Mouse (Mus musculus) C2C12 (cell line): Measurements from ENCODE around the gene Trmt11. TPM values are rescaled to one million over a fixed set of nuclear protein-coding genes. Genes with fewer than 3 reads are reported as not detected.
"Not testable (repeated sequence)": the region's sequence is repeated elsewhere in the genome, so short reads cannot be mapped to it uniquely, and the experiment has no call there.

Source experiments
- H3K27me3 ChIP-seq: one replicate; pipeline ENCODE4 v1.6.1; 2011; ENCODE audit not compliant: control insufficient read depth, insufficient read depth, insufficient read length
- H3K36me3 ChIP-seq: one replicate; pipeline ENCODE4 v1.6.1; 2011; ENCODE audit not compliant: control insufficient read depth, insufficient read depth
- H3K4me3 ChIP-seq: one replicate; pipeline ENCODE4 v1.5.1; 2011; ENCODE audit warnings: mild to moderate bottlenecking, control low read depth; ENCODE audit not compliant: poor library complexity, insufficient read depth, severe bottlenecking
- H3K79me2 ChIP-seq: one replicate; pipeline ENCODE4 v1.6.1; 2011; ENCODE audit not compliant: control insufficient read depth, insufficient read depth
- H3K79me3 ChIP-seq: one replicate; pipeline ENCODE4 v1.6.1; 2011; ENCODE audit warnings: low read depth, control low read depth
- H3ac ChIP-seq: one replicate; pipeline ENCODE3; 2011; ENCODE audit warnings: low read depth; ENCODE audit not compliant: control insufficient read depth, insufficient read length
- CEBPB ChIP-seq: IDR thresholded peaks from one replicate; pipeline ENCODE4 v1.6.1; 2011; ENCODE audit warnings: low read depth, mild to moderate bottlenecking, control low read depth, moderate library complexity
- CTCF ChIP-seq: IDR thresholded peaks from one replicate; pipeline ENCODE4 v1.5.1; 2011; ENCODE audit not compliant: control insufficient read depth, insufficient read depth, insufficient read length
- FOSL1 ChIP-seq: IDR thresholded peaks from one replicate; pipeline ENCODE4 v1.8.0; 2011; ENCODE audit warnings: mild to moderate bottlenecking, low read length; ENCODE audit not compliant: poor library complexity, insufficient read depth, severe bottlenecking
- MAX ChIP-seq: IDR thresholded peaks from one replicate; pipeline ENCODE4 v1.6.1; 2011; ENCODE audit warnings: mild to moderate bottlenecking, control low read depth
- MYOD1 ChIP-seq: IDR thresholded peaks from one replicate; pipeline ENCODE4 v1.6.1; 2011; ENCODE audit warnings: low read depth; ENCODE audit not compliant: control insufficient read depth, insufficient read length
- MYOG ChIP-seq: IDR thresholded peaks from one replicate; pipeline ENCODE4 v1.6.1; 2011; ENCODE audit not compliant: control insufficient read depth, insufficient read length; ENCODE audit errors: extremely low read depth
- USF1 ChIP-seq: IDR thresholded peaks from one replicate; pipeline ENCODE4 v1.6.1; 2011; ENCODE audit warnings: low read depth, mild to moderate bottlenecking, control low read depth, moderate library complexity
- long read RNA-seq, 2 experiments: library from polyadenylated mRNA; unstranded; transcript quantifications; one replicate each; pipeline ENCODE4 v2.0.0; 2019 to 2020
- polyA plus RNA-seq: library from polyadenylated mRNA; unstranded; fragments of >200 nt; fragmentation: generic; extraction: Trizol; gene quantifications from one replicate; pipeline ENCODE4 v1.2.1, GENCODE M21; 2012; ENCODE audit warnings: missing spikeins

Gene Trmt11
- 2.6 TPM for polyA plus RNA-seq
- long read RNA-seq, experiment 1, transcript Trmt11-201 (13 exons, 2,359 nt) = major isoform, 11 of 16 reads
- long read RNA-seq, experiment 1, partial matches to known transcripts = 1 of 16 reads
- long read RNA-seq, experiment 1, other reads (novel, unspliced or antisense) = 4 of 16 reads
- long read RNA-seq, experiment 2, transcript Trmt11-201 (13 exons, 2,359 nt) = major isoform, 56 of 73 reads
- long read RNA-seq, experiment 2, partial matches to known transcripts = 1 of 73 reads
- long read RNA-seq, experiment 2, other reads (novel, unspliced or antisense) = 16 of 73 reads

DNA sequence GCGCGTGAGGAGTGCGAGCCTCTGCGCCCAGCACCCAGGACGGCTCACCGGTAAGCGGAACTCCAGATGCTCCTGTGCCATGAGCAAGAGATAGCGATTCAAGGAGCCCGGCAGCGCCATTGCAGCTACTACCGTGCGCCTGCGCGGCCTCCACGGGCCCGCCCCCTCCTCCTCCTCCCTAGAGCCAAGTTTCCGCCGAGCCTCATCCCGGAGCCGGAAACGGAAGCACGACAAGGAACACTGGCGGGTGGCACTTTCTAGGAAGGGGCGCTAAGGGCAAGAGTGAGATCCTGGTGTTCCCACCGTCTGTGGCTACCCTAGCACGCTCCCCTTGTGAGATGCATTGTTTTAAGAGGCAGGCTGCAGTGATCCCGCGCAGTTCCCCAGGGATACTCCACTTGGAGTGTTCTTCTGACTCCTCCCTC lies at the start of gene Trmt11:
Trmt11 (minus strand) TSS at position 208 of the 425 bp plus-strand sequence.
- H3K4me3 ChIP-seq = peak within 1 kb of the TSS; percentile 81
- peak within 1 kb of the TSS; percentile 76 for H3ac ChIP-seq
- peaks cover 38% of the 10 kb centered on the region for H3K79me2 ChIP-seq
- H3K27me3 ChIP-seq = no peaks in the 10 kb centered on the region
- peaks cover 24% of the 10 kb centered on the region for H3K36me3 ChIP-seq
- TF ChIP-seq MYOG (no peak), CEBPB (no peak), CTCF (no peak), USF1 (no peak), MYOD1 (no peak), FOSL1 (no peak)
- peaks cover 27% of the 10 kb centered on the region for H3K79me3 ChIP-seq

DNA sequence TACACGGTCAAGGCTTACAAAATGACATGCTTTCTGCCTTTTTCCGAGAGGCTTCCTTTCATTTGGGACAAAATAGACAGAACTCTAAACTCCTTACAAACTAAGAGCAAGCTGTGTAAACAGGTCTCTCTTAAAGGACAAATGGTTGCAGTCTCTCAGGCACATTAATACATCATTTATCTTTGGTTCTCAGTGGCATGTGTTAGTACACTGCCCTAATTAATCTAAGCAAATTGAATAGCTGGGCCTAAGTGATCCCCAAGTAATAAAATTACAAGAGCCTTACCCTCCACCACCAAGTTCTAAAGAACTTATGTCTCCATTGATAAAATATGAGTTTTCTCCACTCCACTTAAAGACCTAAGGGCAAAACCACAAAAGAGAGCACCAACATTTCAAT lies 47.1 kb upstream of the Trmt11 start:
- no peak overlapping the region for H3K4me3 ChIP-seq

DNA sequence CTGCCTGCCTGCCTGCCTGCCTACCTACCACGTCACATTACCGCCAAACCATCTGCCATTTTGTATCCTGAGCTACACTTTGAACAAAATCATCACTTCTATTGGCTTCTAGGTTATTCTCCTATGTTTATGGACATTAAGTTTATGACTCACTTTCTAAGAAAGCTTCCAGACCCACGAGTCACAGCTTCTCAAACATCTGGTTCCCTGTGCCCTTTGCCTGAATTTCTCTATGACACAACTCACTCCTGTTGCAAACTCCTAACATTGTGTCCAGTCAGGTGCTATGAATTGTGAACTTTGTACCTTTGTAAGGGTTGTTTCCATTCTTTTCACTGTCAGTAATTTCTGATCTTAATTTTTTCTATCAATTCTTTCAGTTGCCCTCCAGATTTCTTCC lies 37.7 kb upstream of the Trmt11 start:
- TF ChIP-seq FOSL1 = no peak
- TF ChIP-seq MYOD1 = no peak
- no peak for TF ChIP-seq MAX
- TF ChIP-seq CTCF = no peak
- no peak for TF ChIP-seq CEBPB
- TF ChIP-seq MYOG = no peak

More for the DNA sequence above, 47.1 kb upstream of the Trmt11 start:
- H3K27me3 ChIP-seq = no peaks in the 10 kb centered on the region
- TF ChIP-seq USF1 (no peak), MYOD1 (no peak), CEBPB (no peak), MAX (no peak), CTCF (no peak), FOSL1 (no peak), MYOG (no peak)
- H3K79me3 ChIP-seq = no peaks in the 10 kb centered on the region
- H3K79me2 ChIP-seq = no peaks in the 10 kb centered on the region
- no peak overlapping the region for H3ac ChIP-seq
- H3K36me3 ChIP-seq = peaks cover 40% of the 10 kb centered on the region

DNA sequence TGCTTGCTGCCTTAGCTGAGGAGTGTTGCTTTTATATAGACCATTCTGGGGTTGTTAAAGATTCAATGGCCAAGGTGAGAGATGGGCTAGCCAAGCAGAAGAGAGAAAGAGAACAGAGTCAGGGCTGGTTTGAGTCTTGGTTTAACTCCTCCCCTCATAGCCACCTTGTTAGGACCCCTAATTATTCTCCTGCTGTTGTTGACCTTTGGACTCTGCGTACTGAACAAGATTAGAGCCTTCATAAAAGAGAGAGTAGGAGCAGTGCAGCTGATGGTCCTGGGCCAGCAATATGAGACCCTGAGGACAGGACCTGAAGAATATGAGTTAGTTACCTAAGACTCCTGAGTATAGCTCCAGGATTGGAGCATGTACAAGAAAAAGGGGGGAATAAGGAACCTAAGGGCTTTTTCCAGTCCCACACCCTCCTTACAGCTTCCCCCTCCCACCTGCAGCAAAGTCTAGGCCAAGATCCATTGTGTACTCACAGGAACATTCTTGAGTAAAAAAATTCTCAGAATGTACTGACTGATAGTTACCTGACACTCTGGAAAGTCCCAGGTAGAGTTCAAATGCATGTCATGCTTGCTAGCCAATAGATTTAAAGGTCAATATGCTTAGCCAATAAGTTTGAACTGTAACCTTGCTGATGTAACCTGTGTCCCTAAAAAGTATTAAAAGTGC lies 36.1 kb upstream of the Trmt11 start:
- not testable (repeated sequence) for H3K36me3 ChIP-seq, H3K79me2 ChIP-seq, H3K27me3 ChIP-seq, H3K79me3 ChIP-seq, H3ac ChIP-seq, H3K4me3 ChIP-seq

More for the DNA sequence above, 37.7 kb upstream of the Trmt11 start:
- H3K79me2 ChIP-seq = no peaks in the 10 kb centered on the region
- no peaks in the 10 kb centered on the region for H3K27me3 ChIP-seq
- H3K4me3 ChIP-seq = no peak overlapping the region
- no peaks in the 10 kb centered on the region for H3K36me3 ChIP-seq
- no peak overlapping the region for H3ac ChIP-seq
- H3K79me3 ChIP-seq = no peaks in the 10 kb centered on the region

DNA sequence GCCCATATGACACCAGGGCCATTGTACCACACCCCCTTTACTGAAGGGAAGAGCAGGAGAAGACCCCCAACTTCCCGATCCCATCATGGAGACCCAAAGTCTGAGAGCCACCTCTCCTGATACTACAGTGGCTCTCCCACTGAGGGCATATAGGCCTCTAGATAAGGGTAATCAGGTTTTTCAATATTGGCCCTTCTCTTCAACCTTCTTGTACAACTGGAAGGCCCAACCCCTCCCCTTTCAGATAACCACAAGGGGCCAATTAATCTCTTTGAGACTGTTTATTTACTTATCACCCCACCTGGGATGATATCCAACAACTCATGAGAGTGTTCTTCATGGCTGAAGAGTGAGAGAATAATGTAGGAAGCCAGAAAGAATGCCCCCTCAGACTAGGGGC lies 32.2 kb upstream of the Trmt11 start:
- Histone ChIP-seq H3ac (no peak overlapping the region), H3K79me3 (no peaks in the 10 kb centered on the region), H3K27me3 (no peaks in the 10 kb centered on the region), H3K4me3 (no peak overlapping the region), H3K36me3 (no peaks in the 10 kb centered on the region), H3K79me2 (no peaks in the 10 kb centered on the region)
- TF ChIP-seq MAX (no peak), MYOG (no peak), CTCF (no peak), FOSL1 (no peak), USF1 (no peak), MYOD1 (no peak), CEBPB (no peak)

DNA sequence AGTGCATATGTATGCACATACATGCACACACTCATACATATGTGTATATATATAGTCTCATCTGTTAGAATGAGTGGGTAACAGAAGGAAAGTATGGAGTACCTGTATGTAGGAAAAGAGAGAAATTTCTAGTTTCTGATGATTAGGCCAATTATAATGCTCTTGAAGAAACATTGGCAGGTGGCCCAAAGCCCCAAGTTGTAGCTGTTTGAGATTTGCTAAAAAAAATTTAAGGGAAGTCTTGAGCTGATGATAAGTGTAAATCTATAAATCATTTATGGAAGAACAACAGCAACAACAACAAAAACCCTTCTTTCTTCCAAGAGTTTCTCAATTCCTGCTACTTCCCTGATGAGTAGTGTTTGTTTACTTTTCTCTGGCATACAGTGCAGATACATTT lies 29.4 kb upstream of the Trmt11 start:
- TF ChIP-seq USF1 (no peak), CTCF (no peak), MYOD1 (no peak), MAX (no peak), FOSL1 (no peak), CEBPB (no peak), MYOG (no peak)
- Histone ChIP-seq H3K36me3 (no peaks in the 10 kb centered on the region), H3K4me3 (no peak overlapping the region), H3K27me3 (no peaks in the 10 kb centered on the region), H3K79me3 (no peaks in the 10 kb centered on the region), H3ac (no peak overlapping the region), H3K79me2 (no peaks in the 10 kb centered on the region)
